Mouse (Mus musculus): Measurements from ENCODE around the gene Lman2. TPM values are rescaled to one million over a fixed set of nuclear protein-coding genes. Genes with fewer than 3 reads are reported as not detected.

Lman2 gene
- total and polyA plus RNA-seq, 2 experiments from 2014 or later, result 35.0 to 55.7 TPM

- ATAC-seq (ENCODE audit: low FRiP score) (no peak), DNase-seq (ENCODE audit: low spot score) (peak; percentile 44)
- no peak overlapping the region for H3K4me3 ChIP-seq (ENCODE audit: low read depth, low read length)
- no peak overlapping the region for H3K9ac ChIP-seq (replicated peaks; ENCODE audit: low read length, poor library complexity, severe bottlenecking)
- TF ChIP-seq CTCF (IDR thresholded peaks at IDR 0.05), result no peak
- no peak overlapping the region for H3K27ac ChIP-seq (ENCODE audit: low read depth, low read length)
- no peaks in the 10 kb centered on the region for H3K4me1 ChIP-seq (ENCODE audit: insufficient read depth, low read length)
- no peak overlapping the region for H3K4me2 ChIP-seq (ENCODE audit: low read depth, low read length, poor library complexity, severe bottlenecking)
- no peaks in the 10 kb centered on the region for H3K36me3 ChIP-seq (ENCODE audit: insufficient read depth, low read length)
- H3K9me3 ChIP-seq (ENCODE audit: low read length), result no peaks in the 10 kb centered on the region
- peaks cover 38% of the 10 kb centered on the region for H3K27me3 ChIP-seq (ENCODE audit: insufficient read depth, low read length)
- WGBS, result 70% methylated on average over 2 of the region's 2 CpGs
Measured at GRCm38 (mm10) chr13:55375877-55376276, 13.3 kb upstream of the Lman2 start.

- H3K9ac ChIP-seq (replicated peaks; ENCODE audit: low read length, poor library complexity, severe bottlenecking), result no peak overlapping the region
- H3K4me2 ChIP-seq (ENCODE audit: low read depth, low read length, poor library complexity, severe bottlenecking), result no peak overlapping the region
- ATAC-seq (ENCODE audit: low FRiP score), result no peak
- no peak overlapping the region for H3K27ac ChIP-seq (ENCODE audit: low read depth, low read length)
- WGBS, result 72% methylated on average over 6 of the region's 6 CpGs
- no peaks in the 10 kb centered on the region for H3K36me3 ChIP-seq (ENCODE audit: insufficient read depth, low read length)
- H3K4me3 ChIP-seq (ENCODE audit: low read depth, low read length), result no peak overlapping the region
- no peaks in the 10 kb centered on the region for H3K9me3 ChIP-seq (ENCODE audit: low read length)
- peaks cover 25% of the 10 kb centered on the region for H3K27me3 ChIP-seq (ENCODE audit: insufficient read depth, low read length)
- TF ChIP-seq CTCF (IDR thresholded peaks at IDR 0.05), result no peak
- no peak for DNase-seq (ENCODE audit: low spot score)
- no peaks in the 10 kb centered on the region for H3K4me1 ChIP-seq (ENCODE audit: insufficient read depth, low read length)
Measured at GRCm38 (mm10) chr13:55374206-55374924, 11.8 kb upstream of the Lman2 start.

- no peak for ATAC-seq (ENCODE audit: low FRiP score)
Measured at GRCm38 (mm10) chr13:55371740-55372139, 9.2 kb upstream of the Lman2 start.

DNA sequence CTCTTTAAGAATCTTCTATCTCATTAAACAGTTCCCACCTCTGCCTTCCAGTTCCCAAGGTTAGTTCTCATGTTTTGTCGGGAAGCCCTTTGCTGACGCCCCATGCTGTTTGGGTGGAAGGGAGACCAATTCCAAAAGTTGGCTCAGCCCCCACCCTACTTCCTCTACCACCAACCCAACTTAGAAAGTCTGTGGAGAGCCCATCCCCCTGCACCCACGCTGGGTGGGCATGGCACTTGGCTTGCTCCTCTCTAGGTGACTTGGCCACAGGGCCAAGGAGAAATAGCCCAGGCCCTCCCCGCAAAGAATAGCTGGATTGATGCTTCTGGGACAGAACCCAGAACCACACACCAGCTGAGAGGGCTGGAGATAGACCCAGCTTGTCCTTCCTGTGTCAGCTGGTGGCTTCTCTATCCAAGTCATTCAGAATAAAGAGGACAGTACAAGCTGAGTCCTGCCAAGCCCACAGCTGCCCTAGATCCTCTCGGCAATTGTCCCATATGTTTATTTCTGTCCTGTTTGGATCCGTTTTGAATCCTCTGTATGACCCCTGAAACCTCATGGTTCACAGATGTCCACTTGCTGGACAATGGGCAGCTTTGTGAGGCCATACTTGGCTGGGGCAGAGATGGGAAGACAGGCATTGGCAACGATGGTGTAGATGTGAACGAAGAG, 8.6 kb upstream of the Lman2 start:
- H3K9ac ChIP-seq (replicated peaks; ENCODE audit: low read length, poor library complexity, severe bottlenecking), result no peak overlapping the region
- no peak overlapping the region for H3K4me3 ChIP-seq (ENCODE audit: low read depth, low read length)
- no peak; the same call in 1 of the 2 replicates for ATAC-seq (ENCODE audit: low FRiP score)
- no peak for TF ChIP-seq CTCF (IDR thresholded peaks at IDR 0.05)
- 0 out of 2 replicates have a peak, but pooled peaks cover 10% of the 10 kb centered on the region for H3K27me3 ChIP-seq (ENCODE audit: insufficient read depth, low read length)
- H3K36me3 ChIP-seq (ENCODE audit: insufficient read depth, low read length), result no peaks in the 10 kb centered on the region
- no peaks in the 10 kb centered on the region for H3K9me3 ChIP-seq (ENCODE audit: low read length)
- no peaks in the 10 kb centered on the region for H3K4me1 ChIP-seq (ENCODE audit: insufficient read depth, low read length)
- peak; percentile 39 for DNase-seq (ENCODE audit: low spot score)
- no peak overlapping the region for H3K4me2 ChIP-seq (ENCODE audit: low read depth, low read length, poor library complexity, severe bottlenecking)
- H3K27ac ChIP-seq (ENCODE audit: low read depth, low read length), result no peak overlapping the region
- WGBS, result 82% methylated on average over 8 of the region's 8 CpGs

More at GRCm38 (mm10) chr13:55371740-55372139, 9.2 kb upstream of the Lman2 start:
- H3K27me3 ChIP-seq (ENCODE audit: insufficient read depth, low read length), result 0 out of 2 replicates have a peak, but pooled peaks cover 10% of the 10 kb centered on the region
- no peak overlapping the region for H3K4me2 ChIP-seq (ENCODE audit: low read depth, low read length, poor library complexity, severe bottlenecking)
- H3K36me3 ChIP-seq (ENCODE audit: insufficient read depth, low read length), result no peaks in the 10 kb centered on the region
- no peak overlapping the region for H3K9ac ChIP-seq (replicated peaks; ENCODE audit: low read length, poor library complexity, severe bottlenecking)
- no peaks in the 10 kb centered on the region for H3K9me3 ChIP-seq (ENCODE audit: low read length)
- no peak for DNase-seq (ENCODE audit: low spot score)
- no peak overlapping the region for H3K4me3 ChIP-seq (ENCODE audit: low read depth, low read length)
- no peak for TF ChIP-seq CTCF (IDR thresholded peaks at IDR 0.05)
- WGBS, result 44% methylated on average over 5 of the region's 5 CpGs
- no peak overlapping the region for H3K27ac ChIP-seq (ENCODE audit: low read depth, low read length)
- no peaks in the 10 kb centered on the region for H3K4me1 ChIP-seq (ENCODE audit: insufficient read depth, low read length)

- DNase-seq (ENCODE audit: low spot score), result no peak
- 68% methylated on average over 3 of the region's 3 CpGs for WGBS
Measured at GRCm38 (mm10) chr13:55370234-55370633, 7.7 kb upstream of the Lman2 start.

DNA sequence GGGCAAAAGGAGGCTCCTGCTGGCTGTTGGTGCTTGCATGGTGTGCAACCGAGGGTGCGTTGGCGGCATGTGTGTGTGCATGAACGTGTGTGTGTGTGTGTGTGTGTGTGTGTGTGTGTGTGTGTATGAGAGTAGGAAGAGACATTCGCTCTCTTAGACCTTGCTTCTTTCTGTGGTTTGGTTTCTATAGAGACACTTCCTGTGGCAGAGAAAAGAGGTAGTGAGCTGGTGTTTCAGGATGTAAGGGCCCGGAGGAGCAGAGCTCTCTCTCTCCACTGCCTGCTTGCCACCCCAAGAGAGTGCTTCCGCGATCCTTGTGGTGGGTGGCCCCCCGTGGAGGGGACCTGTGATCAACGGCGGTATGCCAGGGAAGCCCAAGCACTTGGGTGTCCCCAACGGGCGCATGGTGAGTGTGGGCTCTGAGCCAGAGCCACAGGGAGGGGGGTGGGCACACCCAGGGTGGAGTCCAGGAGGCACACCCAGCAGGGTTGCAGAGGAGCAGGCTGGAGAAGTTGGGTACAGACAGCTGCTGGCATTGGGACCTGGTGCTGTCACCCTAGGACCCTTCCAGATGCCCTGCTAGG, 7.0 kb upstream of the Lman2 start, which contains the start of gene Rgs14:
Gene Rgs14, plus strand, starts transcription at position 202 of the 584 bp plus-strand sequence.
- H3K27ac ChIP-seq (ENCODE audit: low read depth, low read length), result no peak within 1 kb of the TSS
- H3K4me2 ChIP-seq (ENCODE audit: low read depth, low read length, poor library complexity, severe bottlenecking), result no peak within 1 kb of the TSS
- H3K36me3 ChIP-seq (ENCODE audit: insufficient read depth, low read length), result no peaks in the 10 kb centered on the region
- no peaks in the 10 kb centered on the region for H3K4me1 ChIP-seq (ENCODE audit: insufficient read depth, low read length)
- no peak within 1 kb of the TSS for H3K9ac ChIP-seq (replicated peaks; ENCODE audit: low read length, poor library complexity, severe bottlenecking)
- 0 out of 2 replicates have a peak, but pooled peaks cover 6% of the 10 kb centered on the region for H3K27me3 ChIP-seq (ENCODE audit: insufficient read depth, low read length)
- DNase-seq (ENCODE audit: low spot score), result no peak
- WGBS, result 62% methylated on average over 13 of the region's 13 CpGs
- no peaks in the 10 kb centered on the region for H3K9me3 ChIP-seq (ENCODE audit: low read length)
- no peak for TF ChIP-seq CTCF (IDR thresholded peaks at IDR 0.05)
- ATAC-seq (ENCODE audit: low FRiP score), result no peak
- no peak within 1 kb of the TSS for H3K4me3 ChIP-seq (ENCODE audit: low read depth, low read length)

More at GRCm38 (mm10) chr13:55370234-55370633, 7.7 kb upstream of the Lman2 start:
- TF ChIP-seq CTCF (IDR thresholded peaks at IDR 0.05), result no peak
- no peak overlapping the region for H3K4me2 ChIP-seq (ENCODE audit: low read depth, low read length, poor library complexity, severe bottlenecking)
- ATAC-seq (ENCODE audit: low FRiP score), result no peak
- H3K36me3 ChIP-seq (ENCODE audit: insufficient read depth, low read length), result no peaks in the 10 kb centered on the region
- H3K27ac ChIP-seq (ENCODE audit: low read depth, low read length), result no peak overlapping the region
- 0 out of 2 replicates have a peak, but pooled peaks cover 6% of the 10 kb centered on the region for H3K27me3 ChIP-seq (ENCODE audit: insufficient read depth, low read length)
- H3K9ac ChIP-seq (replicated peaks; ENCODE audit: low read length, poor library complexity, severe bottlenecking), result no peak overlapping the region
- no peaks in the 10 kb centered on the region for H3K9me3 ChIP-seq (ENCODE audit: low read length)
- H3K4me3 ChIP-seq (ENCODE audit: low read depth, low read length), result no peak overlapping the region
- H3K4me1 ChIP-seq (ENCODE audit: insufficient read depth, low read length), result no peaks in the 10 kb centered on the region

Data from midbrain, postnatal 0 days (tissue).